Mouse (Mus musculus): ENCODE data around the gene 6030468B19Rik.

Gene 6030468B19Rik

DNA sequence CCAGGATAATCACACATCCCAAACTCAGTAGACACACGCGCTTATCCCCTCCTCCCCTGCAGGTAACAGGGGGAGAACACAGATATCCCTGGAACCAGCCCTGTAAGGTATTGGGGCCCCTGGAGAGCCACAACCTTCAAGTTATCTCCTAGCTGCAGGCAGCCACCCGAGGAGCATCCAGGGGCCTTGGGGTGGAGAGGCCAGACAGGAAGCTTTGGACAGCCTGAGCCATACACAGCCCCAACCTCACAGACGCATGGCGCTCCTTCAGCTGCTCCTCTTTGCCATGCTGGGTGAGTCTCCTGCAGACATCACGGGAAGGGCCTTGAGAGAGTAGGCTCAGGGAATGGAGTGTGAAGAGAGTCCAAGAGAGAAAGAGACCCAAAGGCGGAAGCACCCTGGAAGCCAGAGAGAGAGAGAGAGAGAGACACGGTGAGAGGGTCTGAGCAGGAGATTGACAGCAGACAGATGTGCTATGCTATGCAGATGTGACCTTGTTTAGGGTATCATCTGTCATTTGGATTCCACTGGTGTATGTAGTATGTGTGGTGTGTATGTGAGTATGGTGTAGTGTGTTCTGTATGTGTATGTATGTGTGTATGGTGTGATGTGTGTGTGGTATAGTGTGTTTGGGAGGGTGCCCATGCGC, at the start of gene 6030468B19Rik:
6030468B19Rik (plus strand) TSS at position 150 of the 649 bp plus-strand sequence.
- no peak for DNase-seq (ENCODE audit: extremely low spot score)

DNA sequence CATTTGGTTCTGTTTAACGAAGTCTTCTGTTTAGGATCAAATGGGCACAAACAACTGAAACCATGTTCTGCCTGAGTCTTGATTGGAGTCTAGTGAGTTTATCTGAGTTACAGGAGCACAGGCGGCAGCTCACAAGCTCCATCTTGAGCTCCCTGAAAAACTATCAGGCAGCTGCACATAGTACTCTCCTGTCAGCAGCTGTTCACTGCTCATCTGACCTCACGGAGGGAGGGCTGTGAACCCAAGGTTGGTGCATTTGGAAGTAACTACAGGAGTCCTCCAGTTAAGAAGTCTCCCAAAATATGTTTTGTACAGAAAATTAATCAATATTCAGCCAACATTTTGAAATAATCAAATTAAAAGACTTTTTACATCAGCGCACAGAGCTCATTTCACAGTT, 48.8 kb upstream of the 6030468B19Rik start:
- no peak for DNase-seq (ENCODE audit: extremely low spot score)

DNA sequence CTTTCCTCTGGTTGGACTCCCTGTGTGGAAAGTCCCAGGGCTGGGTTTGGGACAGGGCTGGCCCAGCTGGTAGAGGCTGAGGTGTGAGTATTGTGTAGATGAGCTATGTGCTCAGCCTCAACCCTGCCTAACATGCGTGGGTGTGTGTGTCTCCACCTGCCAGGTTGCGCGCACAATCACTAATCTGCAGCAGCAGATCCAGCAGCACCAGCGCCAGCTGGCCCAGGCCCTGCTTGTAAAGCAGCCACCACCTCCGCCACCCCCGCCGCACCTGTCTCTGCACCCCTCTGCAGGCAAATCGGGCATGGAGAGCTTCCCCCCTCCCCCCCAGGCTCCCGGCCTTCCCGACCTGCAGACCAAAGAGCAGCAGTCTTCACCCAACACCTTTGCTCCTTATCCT, 48.0 kb upstream of the 6030468B19Rik start:
- DNase-seq (ENCODE audit: extremely low spot score): no peak

DNA sequence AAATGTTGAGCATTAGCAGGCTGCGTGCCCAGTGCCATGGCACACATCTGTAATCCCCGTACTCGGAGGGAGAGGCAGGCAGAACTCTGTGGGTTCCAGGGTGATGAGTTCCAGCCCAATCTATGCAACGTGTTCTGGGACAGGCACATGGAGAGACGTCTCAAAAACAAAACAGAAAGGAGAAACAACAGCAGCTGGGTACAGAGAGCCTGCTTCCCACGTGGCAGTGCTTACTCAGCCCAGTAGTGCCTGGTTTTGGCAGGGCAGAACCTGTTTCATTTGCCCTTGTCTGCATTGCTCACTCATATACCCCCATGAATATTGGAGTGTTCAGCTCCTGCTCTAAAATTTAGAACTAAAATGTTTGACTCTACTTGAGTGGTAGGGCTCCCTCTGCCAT, 45.9 kb upstream of the 6030468B19Rik start:
- no peak for DNase-seq (ENCODE audit: extremely low spot score)

DNA sequence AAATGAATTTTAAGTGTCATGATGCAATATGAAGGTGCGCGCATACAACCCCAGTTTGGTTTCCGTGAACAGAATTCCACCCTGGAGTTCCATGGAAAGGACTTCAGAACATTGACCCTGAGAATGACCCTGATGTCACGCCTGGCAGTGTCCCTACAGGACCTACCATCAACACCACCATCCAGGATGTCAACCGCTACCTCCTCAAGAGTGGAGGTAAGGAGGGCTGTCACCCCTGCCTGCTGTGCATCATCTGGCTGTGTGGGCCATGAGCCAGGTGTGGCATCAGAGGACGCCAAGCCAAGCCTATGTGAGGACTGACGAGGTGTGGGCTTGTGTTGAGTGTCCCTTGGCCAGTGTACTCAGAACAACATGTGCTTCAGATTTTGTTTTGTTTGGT, 41.6 kb upstream of the 6030468B19Rik start:
- no peak for DNase-seq (ENCODE audit: extremely low spot score)

DNA sequence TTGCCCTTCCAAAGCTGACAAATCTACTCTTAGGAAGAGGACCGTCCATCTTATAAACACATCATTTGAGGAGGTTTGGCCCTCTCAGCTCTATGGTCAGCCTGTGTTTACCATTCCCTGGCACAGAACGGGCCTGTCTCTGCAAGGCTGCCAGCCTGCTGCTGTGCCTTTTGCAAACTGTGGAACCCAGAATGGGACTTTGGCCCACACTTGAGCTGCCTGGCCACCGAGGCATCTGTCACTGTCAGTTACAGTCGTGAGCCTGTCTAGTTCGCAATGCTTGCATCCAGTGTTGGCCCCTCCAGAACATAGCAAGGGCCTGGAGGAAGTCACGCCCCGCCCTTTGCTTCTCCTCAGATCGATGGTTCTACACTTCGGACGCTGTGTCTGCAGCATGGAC, 38.2 kb upstream of the 6030468B19Rik start:
- DNase-seq (ENCODE audit: extremely low spot score): no peak

DNA sequence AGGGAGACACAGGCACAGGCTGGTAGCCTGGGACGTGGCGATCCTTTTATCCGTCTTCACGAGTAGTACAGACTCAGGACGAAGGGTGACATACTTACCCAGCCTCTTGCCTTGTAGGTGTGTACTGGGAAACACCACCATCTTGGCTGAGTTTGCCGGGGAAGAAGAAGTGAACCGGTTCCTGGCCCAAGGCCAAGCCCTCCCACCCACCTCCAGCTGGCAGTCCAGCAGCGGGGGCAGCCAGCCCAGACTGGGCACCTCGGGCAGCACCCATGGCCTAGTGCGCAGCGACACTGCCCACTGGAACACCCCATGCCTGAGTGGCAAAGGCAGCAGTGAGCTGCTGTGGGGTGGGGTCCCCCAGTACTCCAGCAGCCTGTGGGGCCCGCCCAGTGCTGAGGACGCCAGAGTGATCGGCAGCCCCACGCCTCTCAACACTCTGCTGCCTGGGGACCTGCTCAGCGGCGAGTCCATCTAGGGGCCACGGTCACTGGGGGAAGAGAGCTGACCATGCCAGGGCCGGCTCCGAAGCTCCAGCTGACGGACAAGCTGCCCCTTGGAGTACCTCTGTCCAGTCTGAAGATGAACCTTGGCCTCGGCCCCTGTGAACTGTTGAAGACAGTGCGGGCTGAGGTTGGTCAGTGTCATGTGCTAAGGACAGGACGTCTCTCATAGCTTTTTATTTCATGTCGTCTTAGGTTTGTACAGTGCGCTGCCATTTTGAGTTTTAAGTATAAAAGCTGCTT, 36.9 kb upstream of the 6030468B19Rik start:
- DNase-seq (ENCODE audit: extremely low spot score): no peak

DNA sequence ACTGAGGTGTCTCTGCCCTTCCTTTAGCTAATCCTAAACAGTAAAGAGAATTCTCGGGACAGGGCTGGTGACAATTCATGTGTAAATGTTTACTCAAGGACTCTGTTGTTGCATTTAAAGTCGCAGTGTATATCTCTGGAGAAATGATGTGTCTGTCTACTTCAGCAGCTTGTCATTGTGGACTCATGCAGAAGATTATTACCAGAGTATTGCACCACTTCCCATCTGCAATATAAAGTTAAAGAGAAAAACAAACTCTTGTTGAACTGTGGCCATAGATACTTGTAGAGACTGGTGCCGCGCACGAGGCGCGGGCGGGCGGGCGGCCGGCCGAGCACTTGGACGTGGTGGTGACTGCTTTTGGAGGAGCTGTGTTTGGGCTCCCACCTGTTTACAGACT, 35.7 kb upstream of the 6030468B19Rik start:
- DNase-seq (ENCODE audit: extremely low spot score): no peak

DNA sequence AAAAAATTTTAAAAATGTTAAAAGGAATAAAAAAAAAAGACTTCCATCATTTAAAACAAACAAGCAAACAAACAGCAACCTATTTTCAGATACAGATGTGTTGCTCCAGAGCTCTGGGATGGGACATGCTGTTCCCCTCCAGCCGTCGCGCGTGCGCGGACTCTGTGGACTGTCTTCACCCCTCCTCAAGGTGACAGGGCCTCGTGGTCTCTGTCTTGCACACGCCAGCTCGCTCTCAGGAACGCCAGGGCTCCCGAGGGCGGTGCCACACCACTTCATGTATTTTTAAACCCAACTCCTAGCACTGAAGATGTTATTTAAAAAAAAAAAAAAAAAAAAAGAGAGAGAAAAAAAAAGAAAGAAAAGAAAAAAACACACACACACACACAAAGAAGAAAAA, 35.2 kb upstream of the 6030468B19Rik start:
- no peak for DNase-seq (ENCODE audit: extremely low spot score)

DNA sequence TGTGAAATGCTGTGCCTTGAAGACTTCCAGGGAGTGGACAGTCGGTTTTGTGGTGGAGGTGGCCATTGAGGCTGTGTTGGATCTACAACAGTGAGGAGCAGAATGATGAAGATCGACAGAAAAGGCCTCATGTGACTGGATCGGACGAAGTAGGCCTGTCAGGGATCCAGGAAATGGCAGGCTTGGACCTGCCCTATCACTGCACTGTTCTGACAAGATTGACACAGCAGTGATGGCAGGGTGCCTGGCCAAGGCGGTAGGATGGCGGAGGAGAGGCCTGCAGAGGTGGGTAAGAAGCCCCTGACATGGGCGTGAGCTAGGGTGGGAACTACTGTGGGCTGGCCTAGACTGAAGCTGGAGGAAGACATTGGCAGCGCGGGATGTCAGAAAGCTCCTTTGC, 33.1 kb upstream of the 6030468B19Rik start:
- no peak for DNase-seq (ENCODE audit: extremely low spot score)

DNA sequence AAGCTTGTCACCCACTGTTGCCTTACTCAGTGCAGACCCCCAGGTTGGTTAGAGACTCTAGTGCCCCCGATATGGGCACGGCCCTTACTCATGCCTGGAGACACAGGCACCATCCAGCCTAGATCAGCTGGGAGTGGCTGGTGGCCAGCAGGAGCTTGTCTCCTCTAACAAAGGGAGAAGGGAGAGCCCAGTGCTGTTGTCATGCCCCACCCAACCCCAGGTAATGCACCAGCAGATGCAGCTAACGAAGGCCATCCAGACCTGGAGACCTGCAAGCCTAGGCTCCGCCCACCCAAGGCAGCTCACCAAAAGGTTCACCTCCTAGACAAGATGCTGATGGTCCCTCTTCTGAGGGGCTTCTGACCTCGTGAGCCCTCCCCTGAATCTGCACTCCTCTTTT, 32.1 kb upstream of the 6030468B19Rik start:
- DNase-seq (ENCODE audit: extremely low spot score): no peak

DNA sequence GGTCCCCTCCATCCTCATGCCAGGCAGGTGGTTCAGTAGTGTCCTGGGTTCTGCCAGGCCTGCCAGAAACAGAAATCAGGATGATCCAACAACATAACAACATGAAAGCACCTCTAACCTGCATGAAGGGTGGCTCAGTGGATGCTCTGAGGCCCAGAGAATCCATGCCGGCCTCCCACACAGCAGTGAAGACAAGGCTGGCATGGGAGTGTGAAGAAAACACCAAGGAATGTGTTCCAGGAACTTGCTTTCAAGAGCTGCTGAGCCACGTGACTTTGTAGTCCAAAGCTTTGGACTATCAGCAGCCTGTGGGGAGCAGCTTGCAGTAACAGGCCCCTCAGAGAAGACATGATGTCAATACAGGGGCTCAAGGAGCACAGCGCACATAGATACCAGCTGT, 31.2 kb upstream of the 6030468B19Rik start:
- no peak for DNase-seq (ENCODE audit: extremely low spot score)

DNA sequence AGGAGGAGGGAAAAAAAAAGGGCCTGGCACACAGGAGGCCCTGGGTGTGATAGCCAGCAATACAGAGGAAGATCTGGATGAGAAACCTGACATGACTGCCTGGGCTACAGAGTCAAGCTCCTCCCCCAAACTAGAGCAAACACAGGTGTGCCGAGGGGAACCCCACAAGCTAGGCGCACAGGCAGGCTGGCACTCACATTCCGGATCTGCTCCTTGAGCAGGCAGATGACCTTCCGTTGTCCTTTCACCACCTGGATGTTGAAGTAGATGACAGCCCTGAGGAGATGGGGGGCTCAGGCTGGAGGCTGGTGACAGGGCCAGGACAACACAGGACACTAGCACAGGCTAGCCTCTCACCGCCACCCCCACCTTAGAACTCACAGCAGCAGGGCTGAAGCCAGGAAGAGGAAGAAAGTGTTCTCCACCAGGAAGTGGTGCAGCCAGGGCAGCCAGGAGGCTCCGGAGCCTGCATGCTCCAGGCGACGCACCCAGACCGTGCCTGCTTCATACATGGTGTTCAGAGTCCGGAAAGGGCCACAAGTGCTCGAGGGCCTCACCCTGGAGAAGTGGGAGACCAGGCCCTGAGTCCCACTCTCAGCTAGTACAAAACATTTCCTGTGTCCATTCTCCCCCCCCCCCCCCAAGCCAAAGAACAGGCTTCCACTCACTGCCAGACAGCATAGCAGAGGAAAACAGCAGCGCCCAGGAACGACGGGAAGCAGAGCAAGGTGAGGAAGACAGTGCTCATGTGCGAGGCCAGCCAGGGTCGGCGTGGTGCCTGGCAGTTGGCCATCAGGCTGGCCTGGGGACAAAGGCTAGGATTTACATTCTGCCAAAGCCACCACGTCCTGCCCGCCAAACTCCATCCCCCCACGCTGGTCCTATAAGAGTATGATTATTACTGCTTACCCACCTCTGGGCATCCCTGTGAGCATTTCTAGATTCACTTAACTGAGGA, 28.5 kb upstream of the 6030468B19Rik start:
- DNase-seq (ENCODE audit: extremely low spot score): no peak

DNA sequence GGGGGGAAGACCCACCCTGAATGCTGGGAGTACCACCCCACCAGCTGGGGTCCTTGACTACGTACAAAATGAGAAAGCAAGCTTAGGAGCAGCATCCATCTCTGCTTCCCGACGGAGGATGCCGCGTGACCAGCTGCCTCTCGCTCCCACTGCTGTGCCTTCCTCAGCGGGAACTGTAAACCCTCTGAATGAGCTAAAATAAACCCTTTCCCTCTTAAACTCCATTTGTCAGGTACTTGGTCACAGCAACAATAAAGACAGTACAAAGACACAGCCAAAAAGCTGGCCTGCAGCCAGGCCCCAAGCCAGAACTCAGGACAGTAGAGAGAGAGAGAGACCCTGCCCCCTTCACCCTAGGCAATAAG, 27.8 kb upstream of the 6030468B19Rik start:
- no peak for DNase-seq (ENCODE audit: extremely low spot score)

DNA sequence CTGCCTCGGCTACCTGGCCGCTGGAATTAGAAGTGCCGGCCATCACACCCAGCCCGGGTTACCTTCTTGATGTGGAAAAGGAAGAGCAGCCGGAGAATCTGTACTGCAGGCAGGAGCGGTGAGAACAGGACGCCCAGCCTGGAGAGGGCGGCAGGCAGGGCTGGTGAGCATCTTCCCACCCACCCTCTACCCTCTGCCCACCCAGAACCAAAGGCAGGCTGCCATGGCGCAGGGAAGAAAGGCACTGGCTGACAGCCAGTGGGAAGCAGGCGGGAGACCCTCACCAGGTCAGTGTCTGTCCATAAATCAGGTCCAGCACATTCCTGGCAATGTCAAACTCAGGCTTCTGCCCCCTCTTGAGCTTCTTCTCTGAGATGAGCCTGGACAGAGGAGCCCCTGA, 27.1 kb upstream of the 6030468B19Rik start:
- no peak for DNase-seq (ENCODE audit: extremely low spot score)

DNA sequence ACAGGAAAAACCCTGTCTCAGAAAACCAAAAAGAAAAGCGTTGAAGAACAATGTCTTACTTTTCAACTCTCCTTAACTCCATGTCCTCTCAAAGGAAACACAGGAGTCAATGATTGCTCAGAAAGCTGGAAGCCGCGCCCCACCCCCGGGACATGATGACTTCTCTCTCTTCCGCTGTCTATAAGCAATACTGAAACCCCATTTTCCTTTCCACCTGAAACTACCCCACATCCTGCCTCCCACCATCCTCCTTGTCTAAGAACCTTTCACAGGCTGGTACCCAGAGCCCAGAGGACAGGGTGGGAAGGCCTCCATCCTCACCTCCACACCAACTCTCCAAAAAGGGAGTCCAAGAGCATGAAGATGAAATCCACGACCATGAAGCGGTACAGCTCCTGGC, 25.1 kb upstream of the 6030468B19Rik start:
- no peak for DNase-seq (ENCODE audit: extremely low spot score)

DNA sequence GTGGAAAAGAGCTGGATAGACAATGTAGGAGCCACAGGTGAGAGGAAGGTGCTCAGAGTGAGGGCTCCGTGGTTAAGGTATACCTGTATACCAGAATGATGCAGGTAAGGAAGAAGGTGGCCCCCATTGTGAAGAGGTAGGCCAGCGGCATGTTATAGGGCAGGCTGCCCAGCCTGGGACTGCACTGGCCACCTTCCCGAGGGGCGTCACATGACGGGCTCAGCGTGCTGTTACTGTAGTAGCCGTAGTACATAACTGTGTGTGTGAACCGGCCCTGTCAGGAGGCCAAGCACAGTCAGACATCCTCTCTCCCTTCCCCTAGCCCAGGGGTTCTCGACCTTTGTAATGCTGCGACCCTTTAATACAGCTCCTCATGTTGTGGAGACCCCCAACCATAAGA, 22.5 kb upstream of the 6030468B19Rik start:
- DNase-seq (ENCODE audit: extremely low spot score): no peak

DNA sequence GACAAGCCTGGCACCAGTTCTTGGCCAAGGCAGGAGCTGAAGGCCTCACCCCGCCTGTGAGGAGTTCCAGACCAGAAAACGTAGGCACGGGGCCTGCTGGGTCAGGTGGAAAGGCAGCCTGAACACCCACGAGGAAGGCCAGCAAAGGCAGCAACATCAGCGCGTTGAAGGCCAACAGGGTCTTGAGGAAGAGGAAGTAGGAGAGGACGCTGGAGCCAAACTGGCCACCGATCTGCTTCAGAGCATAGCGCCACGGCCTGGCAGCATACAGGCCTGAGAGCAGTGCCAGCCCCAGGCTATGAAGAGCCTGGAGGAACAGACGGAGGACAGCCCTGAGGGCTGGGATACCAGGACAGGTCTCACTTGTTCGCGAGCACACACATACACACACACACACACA, 21.9 kb upstream of the 6030468B19Rik start:
- no peak for DNase-seq (ENCODE audit: extremely low spot score)

DNA sequence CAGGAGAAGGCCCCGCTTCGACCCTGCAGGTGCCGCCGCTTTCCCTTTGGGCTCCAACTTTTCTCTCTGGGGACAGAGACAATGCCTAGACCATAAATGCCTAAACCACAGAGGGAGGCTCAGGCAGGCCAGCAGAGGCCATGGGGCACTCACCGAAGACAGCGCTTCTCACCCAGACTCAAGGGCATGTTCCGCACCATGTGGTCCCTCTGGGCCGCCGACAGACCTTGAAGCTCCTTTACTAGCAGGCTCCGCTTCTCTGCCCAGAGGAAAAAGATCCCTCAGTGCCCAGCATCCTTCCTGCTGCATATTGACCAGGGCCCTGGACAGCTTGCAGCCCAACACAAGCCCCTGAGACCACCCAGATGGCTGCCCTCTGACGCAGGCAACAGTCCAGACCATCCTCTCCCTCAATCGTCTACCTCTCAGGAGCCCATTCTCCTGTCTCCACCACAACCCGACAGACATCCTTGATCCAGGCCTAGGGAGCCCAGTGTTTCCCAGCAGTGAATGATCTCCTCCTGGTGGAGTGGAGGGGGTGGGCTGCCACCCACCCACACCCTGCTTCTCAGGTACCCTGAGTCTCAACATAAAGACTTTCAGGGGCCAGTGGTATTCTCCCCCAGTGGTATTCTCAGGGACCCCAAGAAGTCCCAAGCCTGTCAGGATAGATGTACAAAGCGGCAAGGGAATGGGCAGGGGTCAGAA, 21.2 kb upstream of the 6030468B19Rik start:
- DNase-seq (ENCODE audit: extremely low spot score): no peak

DNA sequence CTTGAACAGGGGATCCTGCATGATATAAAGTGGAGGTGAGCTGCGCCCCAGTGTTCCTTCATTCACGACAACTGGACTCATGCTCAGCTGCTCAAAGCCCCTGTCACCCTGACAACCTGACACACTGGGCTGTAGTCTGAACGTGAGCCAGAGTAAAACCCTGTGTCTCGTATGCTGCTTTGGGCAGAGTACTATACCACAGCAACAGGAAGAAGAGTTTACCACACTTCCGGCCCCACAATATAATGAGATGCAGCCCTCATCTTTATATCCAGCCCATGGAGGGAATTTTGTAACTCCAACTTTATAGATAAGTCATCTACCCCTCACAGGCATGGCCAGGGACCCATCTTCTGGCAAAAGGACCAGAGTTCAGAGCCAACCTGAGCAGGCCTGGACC, 20.3 kb upstream of the 6030468B19Rik start:
- DNase-seq (ENCODE audit: extremely low spot score): no peak

DNA sequence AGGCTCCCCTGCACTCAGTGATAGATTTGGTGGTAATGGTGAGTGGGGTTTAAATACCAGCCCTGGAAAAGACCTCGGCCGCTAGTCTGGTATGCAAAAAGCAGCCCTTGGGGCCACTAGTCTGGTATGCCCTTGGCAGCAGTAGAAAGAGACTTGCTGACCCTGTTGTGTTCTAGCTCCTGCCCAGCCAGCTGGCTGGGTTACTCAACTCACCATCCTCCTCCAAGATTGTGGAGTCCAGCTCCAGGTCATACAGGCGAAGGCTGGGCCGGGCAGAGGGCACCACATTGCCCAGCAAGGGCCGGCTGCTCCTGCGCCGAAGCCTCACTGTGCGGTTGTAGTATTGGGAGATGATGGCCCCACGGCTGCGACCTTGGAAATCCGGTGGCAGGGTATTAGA, 19.4 kb upstream of the 6030468B19Rik start:
- DNase-seq (ENCODE audit: extremely low spot score): no peak

DNA sequence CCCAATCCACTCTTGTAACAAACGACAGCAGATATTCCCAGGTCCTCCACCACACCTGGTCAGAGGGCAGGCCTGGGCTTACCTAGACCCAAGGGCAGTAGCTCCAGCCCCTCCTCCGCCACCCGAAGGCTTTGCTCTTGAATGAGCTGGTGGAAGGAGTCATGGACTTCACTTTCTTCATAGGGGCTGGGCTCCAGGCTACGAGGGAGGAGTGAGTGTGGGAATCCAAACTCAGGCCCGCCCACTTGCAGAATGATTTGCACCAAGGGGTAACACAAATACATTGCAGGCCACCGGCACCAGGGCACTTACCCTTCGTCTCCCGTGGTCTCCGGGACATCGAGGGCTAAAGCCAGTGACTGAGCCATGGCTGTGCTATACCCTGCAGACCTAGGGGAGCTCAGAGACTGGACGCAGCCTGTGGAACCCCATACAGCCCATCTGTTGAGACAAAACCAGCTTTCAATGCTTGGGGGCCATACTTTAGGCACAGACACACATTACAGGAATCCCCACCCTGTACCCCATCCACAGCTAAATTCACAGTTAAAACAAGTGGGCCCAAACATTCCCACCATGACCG, 18.5 kb upstream of the 6030468B19Rik start:
- no peak for DNase-seq (ENCODE audit: extremely low spot score)
